Mouse (Mus musculus): ENCODE data around the gene Slc25a12.

Slc25a12 gene

DNA sequence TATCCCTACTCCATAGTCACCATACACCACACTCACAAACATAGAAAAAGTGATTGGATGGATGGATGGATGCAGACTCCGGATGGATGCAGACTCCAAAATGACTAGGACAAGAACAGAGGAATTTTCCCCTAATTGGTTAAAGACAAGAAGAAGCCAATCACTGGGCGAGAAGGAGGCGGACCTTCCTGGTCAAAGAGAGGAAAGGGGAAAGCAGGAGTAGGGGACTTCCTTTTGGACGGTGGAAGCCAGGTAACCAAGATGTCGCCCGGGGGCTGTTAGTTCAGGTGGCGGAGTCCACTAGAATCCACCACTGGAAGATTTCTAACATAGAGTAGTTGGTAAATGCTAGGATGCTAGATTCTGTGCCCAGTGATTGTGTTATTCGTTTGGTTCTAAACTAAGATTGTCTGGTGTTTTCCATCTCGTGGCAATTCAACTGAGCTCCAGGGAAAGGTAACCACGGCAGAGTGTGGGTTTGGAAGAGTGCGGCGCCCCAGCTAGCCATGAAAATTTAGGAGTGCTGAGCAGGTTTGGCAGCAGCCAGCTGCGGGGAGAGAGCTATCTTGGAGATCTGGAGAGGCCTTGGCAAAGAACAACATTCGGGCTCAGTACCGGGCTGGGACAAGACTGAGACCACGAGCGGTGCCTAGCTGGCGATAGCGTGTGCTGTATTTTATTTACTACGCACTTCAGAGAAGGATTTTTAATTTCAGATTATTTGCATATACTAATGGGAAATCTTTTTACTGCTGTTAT lies 19.6 kb downstream of the Slc25a12 start:
- DNase-seq: no peak

DNA sequence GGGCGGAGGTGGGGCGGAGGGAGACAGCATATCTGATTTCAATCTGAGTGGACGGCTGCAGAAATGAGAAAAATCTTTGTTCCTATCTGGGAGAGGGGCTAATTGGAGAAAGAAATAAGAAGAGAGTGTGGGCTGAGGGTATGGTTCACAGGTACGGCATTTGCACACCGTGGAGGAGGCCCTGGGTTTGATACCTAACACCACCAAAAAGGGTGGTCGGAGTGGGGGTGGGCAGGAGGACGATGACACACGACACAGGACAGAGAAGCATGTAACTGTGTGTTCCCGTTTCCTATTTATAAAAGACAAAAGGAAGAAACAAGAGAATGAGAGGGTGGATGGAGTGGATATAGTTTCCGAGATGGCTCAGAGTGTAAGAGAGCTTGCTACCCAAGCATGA lies 20.4 kb downstream of the Slc25a12 start:
- DNase-seq: no peak

DNA sequence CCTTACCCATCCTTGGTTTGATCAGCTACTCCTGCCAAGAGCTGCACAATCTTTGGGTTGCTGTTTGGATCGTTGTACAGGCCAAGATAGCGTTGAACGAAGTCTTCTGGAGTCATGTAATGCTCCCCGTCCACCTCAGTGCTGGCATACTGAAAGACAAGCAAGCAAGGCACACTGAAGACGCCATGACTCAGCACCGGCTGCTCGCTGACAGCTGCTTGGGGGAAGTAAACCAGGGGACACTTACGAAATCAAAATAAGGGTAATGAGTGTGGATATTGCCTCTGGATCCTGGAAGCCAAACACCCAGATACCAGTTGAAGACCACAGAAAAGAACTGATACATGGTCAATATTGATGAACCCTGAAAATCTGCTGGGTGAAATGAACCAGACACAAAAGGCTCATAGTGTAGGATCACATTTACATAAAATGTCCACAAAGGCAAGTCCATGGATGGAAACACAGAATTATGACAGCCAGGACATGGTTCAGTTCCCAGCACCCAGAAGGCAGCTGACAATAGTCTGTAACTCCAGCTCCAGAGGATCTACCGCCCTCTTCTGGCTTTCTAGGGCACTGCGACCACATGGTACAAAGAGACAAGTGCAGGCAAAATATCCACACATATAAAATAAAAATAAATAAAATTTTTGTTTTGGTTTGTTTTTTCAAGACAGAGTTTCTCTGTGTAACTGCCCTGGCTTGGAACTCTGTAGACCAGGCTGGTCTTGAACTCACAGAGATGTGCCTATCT lies 23.5 kb downstream of the Slc25a12 start:
- DNase-seq: no peak

DNA sequence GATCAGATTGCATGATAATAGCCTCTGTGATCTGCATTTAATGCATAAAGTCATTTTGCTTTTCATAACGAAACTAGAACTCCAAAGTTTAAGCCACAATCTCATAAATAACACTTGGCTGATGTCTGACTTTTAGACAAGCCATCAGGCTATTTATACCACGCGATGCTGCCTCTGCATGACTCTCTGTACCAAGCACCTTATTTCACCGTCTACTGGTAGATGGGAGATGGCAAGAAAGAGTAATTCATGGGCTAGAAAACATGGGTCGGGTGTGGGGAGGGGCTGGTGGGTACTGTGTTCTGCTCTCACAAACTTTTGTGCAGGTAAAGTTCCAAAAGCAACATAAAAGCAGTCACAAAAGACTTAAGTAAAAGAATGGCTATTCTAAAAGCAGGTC lies 27.4 kb downstream of the Slc25a12 start:
- no peak for DNase-seq

DNA sequence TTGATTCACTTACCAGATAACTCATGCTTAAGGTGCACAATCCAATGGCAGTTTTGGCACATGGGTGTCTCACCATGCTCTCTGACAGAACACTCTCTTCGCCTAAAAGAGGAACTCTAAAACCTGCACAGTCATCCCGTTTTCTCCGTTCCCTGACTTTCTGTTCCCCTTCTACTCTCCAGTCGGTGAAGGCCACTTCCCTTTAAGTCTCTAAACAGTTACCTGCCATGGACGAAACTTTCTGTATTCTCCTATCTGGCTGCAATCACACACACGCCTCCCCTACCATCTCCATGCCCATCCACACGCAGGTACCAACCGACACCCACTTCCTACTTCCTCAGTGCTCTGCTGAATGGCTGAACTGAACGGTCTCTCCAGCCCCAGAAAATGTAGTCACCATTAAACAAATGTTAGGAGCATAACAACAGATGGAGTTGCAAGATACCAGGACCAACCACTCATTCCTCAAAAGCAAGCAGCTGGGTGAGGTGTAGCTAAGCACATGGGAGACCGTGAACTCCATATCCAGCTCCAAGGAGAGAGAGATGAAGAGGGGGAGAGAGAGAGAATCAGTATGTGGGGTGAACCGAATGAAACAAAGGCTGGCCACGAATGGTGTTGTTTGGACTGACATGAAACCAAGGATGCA lies 29.3 kb downstream of the Slc25a12 start:
- peak; percentile 14 to 18 for DNase-seq

DNA sequence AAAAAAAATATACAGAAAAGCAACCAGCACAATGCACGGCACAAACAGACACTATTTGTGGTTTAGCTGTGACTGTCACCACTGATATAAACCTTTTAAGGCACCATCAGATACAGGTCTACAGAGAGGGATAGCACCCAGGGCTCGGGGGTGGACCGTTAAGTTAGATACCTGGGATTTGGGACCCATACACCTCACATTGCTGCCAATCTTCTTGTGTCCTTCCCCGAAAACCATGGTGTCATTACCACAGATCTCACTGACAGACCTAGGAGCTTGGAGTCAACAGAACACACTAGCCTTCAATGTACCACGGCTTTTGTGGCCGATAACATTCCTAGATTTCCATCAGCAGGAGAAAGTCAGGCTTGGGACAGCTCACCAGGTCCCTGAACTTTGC lies 30.9 kb downstream of the Slc25a12 start:
- no peak for DNase-seq

DNA sequence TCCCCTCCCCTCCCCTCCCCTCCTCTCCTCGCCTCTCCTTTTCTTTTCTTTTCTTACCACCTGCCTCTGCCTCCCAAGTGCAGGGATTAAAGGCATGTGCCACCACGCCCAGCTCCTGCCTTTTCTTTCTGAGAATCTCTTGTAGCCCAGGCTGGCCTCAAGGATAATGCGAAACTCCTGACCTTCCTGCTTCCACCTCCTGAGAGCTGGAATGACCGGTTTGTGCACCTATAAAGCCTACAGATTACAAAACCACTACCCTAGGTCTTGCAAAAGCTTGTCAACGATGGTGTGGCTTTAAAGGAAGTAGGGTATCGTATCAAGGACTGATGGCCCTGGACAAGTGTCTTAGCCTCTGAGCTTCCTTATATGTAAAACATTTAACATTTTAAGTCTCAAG lies 31.3 kb downstream of the Slc25a12 start:
- DNase-seq: peak in 1 of 2 experiments; percentile 12

DNA sequence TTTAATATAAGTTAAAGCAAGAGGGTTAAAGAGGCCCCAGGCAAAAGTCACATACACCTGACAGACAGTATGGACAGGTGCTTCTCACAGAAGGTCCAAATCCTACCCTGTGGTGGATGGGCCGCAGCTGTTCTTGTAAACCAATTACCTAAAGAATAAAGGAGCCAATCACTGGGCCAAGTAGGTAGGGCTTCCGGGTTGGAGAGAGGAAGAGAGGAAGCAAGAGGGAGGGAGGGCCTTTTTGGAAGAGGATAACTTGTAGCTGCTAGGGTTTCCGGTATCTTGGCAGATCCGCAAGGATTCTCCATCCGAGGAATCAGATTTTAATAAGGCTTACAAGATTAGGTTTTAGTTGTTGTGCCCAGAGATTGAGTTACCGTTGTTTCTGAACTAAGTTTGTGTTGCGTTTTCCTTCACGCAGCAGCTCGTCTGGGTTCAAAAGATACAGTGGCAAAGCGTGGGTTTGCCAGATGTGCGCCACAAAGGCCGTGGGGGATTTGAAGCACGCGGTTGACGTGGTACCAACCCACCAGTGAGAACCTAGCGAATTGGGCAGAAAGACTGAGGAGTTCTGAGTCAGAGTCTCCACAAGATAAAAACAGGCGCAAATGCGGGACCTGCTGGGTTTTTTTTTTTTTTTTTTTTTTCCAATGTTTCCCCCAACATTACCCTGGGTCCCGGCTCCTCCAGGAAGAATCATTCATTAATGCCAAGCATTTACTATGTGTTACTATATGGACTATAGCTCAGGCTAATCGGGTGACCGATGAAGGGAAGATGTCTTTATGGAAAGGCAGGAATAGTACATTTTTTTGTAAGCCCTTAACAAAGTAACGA lies 33.3 kb downstream of the Slc25a12 start:
- no peak for DNase-seq

DNA sequence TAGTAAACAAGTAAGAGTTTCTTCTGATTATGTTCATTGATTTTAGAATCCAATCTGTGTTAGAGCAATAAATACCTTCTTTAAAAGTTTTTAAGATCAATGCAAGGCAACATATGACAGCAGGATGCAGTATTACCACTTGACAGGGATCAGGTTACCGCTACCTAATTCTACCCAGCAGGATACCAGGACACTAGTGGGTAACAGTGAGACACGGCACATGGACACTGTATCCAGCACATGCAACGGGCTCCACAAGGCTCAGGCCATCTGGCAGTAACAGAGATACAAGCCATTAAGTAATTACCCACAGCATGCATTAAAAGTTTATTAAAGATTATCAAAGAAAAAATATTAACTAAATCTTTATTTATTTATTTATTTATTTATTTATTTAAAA lies 37.8 kb downstream of the Slc25a12 start:
- DNase-seq: no peak

DNA sequence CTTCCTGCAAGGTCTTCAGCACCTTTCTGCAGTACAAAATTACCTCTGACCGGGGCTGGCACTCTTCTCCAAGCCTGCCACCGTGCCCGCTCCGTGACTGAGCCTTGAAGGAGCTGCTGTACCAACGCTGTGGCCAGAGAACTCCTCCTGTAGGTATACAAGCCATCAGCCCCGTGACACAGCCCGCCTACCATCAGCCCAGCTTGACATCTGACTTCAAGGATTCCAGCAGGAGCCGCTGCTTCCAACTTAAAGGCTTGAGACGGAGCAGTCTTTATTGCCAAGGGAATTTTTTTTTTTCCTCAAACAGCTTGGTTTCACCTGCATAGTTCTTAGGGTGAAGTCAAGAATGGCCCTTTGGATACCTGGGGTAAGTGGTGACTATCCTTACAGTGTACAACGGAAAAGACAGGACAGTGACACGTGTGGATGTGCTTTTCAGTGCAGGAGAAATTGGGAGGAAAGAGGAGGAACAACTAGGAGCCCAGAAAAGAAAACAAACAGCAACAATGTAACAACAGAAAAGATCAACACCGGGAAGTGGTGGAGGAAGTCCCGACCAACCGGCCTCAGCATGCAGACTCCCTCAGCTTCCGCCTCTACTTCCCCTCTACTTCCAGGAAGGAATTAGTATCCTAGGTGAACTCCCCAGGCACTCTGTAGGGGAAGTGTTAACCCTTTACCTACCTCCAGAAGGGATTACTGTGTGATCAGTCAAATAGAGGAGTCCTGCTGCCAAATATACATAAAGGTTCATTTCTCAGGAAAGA lies 39.0 kb downstream of the Slc25a12 start:
- DNase-seq: no peak

DNA sequence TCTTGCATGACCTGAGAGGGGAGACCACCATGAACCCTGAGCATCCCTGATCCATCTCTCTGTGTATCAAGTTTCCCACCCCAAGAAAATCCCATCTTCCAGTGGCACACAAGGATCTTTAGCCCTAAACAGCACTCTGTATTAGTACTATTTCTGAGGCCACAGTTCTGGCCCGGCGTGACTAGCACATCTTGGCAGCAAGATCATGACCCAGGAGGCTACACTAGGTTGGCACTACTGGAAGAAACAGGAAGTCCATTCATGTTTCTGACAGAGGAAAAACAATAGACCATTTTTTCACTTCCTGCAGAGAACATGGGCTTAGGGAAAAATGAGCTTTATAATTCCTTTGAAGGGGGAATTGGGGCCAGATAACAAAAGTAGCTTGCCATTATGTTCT lies 39.8 kb downstream of the Slc25a12 start:
- DNase-seq: no peak

DNA sequence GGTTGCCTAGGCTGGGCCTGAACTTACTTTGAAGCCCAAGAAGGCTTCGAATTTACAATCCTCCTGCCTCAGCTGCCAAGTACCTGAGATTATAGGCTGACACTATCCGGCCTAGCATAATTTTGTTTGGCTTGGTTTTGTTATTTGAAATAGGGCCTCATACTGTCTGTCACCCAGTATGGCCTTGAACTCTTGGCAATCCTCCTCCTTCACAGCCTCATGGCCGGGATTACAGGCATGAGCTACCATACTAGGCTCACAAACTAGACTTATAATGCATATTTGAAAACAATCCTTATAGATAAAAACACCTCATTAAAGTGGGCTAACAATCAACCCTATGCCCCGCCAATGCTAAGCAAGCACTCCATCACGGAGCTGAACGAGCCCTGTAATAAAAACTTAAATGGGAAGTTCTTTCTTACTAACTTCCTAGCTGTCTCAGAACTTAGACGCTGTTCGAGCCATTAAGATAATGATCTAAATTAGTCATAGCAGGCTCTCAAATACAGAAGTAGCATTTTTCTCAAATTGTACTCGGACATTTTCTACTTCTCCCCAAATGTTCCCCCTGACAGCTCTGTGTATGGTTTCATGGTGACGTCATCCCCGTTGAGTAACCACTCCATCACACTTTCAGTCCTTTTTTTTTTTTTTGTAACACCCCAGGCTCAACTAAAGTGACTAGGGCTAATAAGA lies 40.6 kb downstream of the Slc25a12 start:
- DNase-seq: peak in 1 of 2 experiments; percentile 11

DNA sequence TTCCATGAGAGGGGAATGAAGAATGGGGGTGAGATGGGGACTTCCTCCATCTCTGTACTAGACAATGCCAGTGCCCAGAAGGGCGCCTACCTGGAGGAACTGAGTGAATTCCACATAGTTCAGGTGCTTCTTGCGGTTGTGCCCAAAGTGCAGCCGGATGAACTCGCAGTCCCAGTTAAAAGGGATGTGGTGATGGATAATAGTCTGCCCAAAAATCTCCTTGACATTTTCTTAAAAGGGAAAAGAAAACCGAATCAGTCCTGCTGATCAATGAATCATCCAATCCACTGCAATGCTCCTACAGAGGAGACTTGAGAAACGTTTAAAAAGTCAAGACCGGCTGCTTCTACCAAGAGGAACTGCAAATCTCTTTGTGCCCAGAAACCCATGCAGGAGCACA lies 43.7 kb downstream of the Slc25a12 start:
- no peak for DNase-seq

DNA sequence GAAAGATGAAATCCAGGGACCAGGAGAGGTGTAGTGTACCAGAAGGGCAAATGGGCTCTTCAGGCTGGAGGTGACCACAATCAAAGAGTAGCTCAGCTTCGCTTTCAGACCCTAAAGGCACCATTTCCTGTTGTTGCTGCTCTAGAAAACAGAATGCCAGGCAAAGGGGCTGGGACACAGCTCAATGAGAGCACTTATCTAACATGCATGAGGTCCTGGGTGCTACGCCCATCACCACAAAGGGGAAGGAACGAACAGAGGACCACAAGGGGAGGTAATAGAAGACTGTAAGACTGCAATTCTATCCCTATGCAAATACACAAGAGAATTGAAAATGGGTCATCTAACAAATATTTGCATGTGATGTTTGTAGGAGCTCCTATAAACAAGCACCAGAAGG lies 46.1 kb downstream of the Slc25a12 start:
- DNase-seq: no peak

DNA sequence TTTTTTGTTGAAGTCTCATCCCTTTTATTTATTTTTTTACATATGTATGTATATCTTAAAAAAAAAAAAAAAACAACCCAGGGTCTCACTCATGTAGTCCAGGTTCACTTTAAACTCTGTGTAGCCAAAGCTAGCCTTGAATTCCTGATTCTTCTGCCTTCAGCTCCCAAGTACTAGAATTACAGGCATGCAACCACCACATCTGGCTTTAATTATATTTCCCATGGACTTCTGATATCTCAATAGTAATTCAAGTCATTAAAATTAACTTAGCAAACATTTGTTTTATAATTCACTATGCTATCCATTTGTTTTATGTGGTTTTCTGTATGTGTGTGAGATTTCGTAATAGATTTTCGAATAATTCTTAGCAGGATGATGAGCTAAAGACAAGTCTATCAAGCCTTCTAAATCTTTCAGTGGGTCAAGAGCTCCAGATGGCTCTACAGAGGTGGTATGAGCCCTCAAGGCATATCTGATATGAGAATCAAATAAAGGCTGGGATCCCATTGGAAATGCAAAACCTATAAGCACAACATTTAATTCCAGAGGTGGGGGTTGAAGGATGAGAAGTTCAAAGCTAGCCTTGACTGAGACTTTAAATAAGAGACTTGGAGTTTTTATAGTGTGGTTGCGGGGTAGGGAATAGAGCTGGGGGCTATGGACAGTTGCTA lies 51.3 kb downstream of the Slc25a12 start:
- no peak for DNase-seq

DNA sequence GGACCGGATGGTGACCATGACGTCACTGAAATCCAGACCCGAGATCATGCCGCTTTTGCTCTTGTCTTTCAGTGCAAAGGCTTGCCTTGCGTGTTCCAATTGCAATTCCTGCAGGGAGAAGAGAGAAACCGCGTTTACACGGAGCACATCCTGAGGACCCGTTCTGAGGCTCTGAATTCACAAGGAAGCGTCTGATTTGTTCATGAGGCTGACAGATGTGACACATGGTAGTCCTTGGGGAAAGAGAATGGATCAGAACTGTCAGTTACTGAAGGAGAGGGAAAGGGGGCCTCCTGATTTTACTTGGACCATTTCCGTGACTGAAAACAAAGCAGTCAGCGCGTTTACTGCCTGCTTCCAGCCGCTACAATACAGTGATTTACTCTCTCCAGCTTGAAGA lies 52.5 kb downstream of the Slc25a12 start:
- DNase-seq: no peak

DNA sequence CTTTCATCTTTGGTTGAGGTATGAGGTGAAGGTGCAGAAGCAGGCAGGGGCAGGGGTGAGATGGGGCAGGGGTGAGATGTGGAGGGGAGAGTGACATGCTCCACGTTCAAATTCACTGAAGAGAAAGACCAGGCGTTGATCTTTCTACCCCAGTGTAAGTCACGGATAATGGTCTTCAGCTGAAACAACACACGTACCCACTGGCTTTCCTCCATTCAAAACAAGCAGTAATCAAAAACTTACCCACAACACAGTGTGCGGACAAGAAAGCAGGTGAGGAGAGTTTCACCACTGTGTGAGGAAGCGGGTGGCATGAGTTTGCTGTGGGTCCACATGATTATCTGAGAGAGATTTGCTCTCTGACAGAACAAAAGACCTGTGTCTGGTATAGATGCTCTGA lies 53.5 kb downstream of the Slc25a12 start:
- no peak for DNase-seq

DNA sequence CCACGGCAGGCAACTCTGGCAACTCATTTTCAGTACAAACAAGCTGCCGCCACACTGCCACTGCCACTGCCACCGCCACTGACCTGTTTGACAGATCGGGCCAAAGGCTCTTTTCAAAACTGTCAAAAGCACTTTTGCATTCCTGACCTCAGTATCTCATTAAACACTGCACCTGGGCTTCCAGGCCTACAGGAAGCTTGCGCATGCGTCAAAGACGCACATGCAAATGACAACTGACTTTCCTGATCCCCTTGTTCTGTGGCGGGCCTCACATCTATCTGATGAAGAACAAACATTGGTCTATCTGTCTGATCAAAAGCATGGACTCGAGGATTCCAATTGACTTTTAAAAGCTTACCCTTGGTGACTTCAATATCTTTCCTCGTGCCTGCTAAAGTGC lies 55.5 kb downstream of the Slc25a12 start:
- no peak for DNase-seq

DNA sequence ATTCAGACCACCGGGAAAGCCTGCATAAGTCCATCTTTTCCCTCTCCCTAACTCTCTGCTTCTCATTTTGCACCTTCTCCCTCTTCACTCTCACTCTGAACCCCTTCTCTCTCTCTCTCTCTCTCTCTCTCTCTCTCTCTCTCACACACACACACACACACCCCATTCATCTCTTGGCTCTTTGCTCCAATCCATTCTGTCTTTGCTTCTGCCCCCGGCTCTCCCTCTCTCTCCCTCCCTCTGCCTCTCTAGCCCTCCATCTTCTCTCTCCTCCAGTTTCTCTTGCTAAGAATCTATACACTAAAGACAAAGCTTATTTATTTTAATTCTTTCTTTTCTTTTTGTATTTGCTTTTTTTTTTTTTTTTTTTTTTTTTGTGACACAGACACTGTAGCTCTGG lies 57.8 kb downstream of the Slc25a12 start:
- no peak for DNase-seq

DNA sequence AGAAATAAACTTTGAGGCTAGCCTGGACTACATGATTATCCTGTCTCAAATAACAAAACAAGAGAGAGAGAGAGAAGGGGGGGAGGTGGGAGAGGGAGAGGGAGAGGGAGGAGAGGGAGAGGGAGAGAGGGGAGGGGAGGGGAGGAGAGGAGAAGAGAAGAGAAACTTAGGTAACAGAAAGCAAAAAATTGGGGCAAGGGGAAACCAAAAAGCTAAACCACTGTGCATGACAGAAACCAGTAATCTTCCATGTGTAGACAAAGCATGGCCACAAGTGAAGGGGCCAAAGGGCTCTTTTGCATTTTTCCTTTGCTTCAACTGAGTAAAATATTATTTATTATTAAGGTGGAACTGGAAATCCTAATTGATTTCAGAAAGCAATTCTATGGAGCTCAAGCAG lies 61.2 kb downstream of the Slc25a12 start:
- no peak for DNase-seq

DNA sequence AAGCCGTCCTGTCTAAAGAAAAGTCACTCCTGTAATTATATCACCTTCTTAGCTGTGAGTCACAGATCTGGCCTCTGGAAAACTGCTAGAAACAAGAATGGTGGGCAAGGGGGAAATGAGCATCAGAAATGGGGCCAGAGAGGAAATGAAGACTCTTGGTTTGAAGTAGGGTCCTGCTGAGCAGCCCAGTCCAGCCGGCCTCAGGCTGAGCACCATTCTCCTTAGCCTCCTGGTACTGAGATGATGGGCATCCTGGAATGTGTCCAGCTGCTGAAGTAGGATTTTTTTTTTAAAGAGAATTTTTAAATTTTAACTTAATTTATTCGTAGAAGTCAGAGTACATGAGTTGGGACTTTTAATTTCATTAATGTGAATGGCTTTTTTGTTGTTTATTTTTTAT lies 62.7 kb downstream of the Slc25a12 start:
- no peak for DNase-seq

All from lung, adult 18-20 months (tissue).